Mouse (Mus musculus) forebrain, embryonic 15.5 days (tissue): ENCODE measurements at regions not wholly inside any gene's neighbourhood (a gene's known extent, or its start where the extent isn't known, plus 50 kb on each side); places are given as distances from the start of the nearest gene placed in this dataset.
"Not testable (repeated sequence)": the region's sequence is repeated elsewhere in the genome, so short reads cannot be mapped to it uniquely, and the experiment has no call there.

Source experiments
- ATAC-seq: fragments of 200-750 bp; cut with Nextera tagmentation; replicated peaks from 2 replicates; pipeline ENCODE4 v1.8.0; 2017; ENCODE audit warnings: mild to moderate bottlenecking, moderate TSS enrichment, moderate library complexity
- H3K27ac ChIP-seq: fragments of 300-500 bp; sonication (generic); replicated peaks from 2 replicates; pipeline ENCODE4 v1.5.1; 2015; ENCODE audit warnings: mild to moderate bottlenecking, inconsistent platforms
- H3K27me3 ChIP-seq: fragments of 300-500 bp; sonication (generic); 2 replicates; pipeline ENCODE4 v1.6.1; 2015; ENCODE audit warnings: inconsistent platforms
- H3K36me3 ChIP-seq: fragments of 300-500 bp; sonication (generic); 2 replicates; pipeline ENCODE4 v1.6.1; 2015; ENCODE audit warnings: mild to moderate bottlenecking, inconsistent platforms
- H3K4me1 ChIP-seq: fragments of 300-500 bp; sonication (generic); 2 replicates; pipeline ENCODE4 v1.6.1; 2015; ENCODE audit warnings: inconsistent platforms
- H3K4me2 ChIP-seq: fragments of 300-500 bp; sonication (generic); replicated peaks from 2 replicates; pipeline ENCODE4 v1.6.1; 2015; ENCODE audit warnings: mild to moderate bottlenecking, inconsistent platforms
- H3K4me3 ChIP-seq: fragments of 300-500 bp; sonication (generic); 2 replicates; pipeline ENCODE4 v1.5.1; 2015; ENCODE audit warnings: mild to moderate bottlenecking, inconsistent platforms
- H3K9ac ChIP-seq: fragments of 300-500 bp; sonication (generic); replicated peaks from 2 replicates; pipeline ENCODE4 v1.6.1; 2015; ENCODE audit warnings: mild to moderate bottlenecking, inconsistent platforms
- H3K9me3 ChIP-seq: fragments of 300-500 bp; sonication (generic); 2 replicates; pipeline ENCODE4 v1.6.1; 2016; ENCODE audit warnings: inconsistent platforms
- WGBS: fragments of 180-500 bp; shearing (Covaris S2); methylation state at CpG from one replicate; pipeline ENCODE4 v1.1.7; 2015; ENCODE audit warnings: mixed read lengths; 5-methylcytosine and 5-hydroxymethylcytosine counted together

DNA sequence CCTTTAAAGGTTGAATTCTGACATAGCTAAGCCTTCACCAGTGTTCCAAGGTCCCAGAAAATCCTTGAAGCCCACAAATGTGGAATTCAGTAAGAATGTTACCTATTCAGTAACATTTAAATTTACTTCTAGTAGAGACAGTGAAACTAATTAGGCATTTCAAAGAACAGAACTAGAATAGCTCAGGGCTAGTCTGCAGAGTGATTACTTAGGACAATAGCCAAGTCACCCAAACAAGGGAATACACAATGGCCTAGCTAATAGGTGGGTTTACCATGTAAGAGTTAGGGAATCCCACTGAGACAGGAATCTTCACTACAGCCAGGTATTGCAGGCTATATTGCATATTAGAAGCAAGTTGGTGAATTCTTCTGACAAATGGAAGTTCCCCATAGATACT, 561.6 kb upstream of the Igfbp3 start:
- not testable (repeated sequence) for H3K4me3 ChIP-seq, ATAC-seq, H3K4me2 ChIP-seq, H3K36me3 ChIP-seq, H3K9ac ChIP-seq, H3K9me3 ChIP-seq, H3K4me1 ChIP-seq, H3K27ac ChIP-seq, H3K27me3 ChIP-seq

DNA sequence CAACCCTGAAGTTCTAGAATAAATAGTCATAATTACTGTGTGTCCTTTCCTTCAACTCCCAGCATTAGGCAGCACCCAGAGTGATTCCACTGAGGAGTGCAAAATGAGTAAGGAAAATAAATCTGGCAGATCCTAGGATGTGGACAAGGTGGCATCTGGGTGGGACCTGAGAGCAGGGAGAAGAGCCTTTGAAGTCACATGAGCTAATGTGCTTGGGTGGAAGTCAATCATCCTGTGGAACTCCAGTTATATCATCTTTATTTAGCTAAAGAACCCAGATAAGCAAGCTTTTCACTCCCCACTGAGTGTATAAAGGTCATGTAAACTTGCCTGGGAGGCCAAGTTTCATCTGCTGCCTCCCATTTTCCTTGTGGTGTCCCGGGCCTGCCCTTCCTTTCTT, 551.6 kb upstream of the Igfbp3 start:
- no peaks in the 10 kb centered on the region for H3K27me3 ChIP-seq
- no peak overlapping the region for H3K27ac ChIP-seq
- no peak overlapping the region for H3K4me2 ChIP-seq
- no peak overlapping the region for H3K4me3 ChIP-seq
- WGBS, result 85% methylated on average over 1 of the region's 1 CpGs
- no peaks in the 10 kb centered on the region for H3K36me3 ChIP-seq
- no peak overlapping the region for H3K9ac ChIP-seq
- H3K9me3 ChIP-seq, result no peaks in the 10 kb centered on the region
- ATAC-seq, result no peak
- no peaks in the 10 kb centered on the region for H3K4me1 ChIP-seq

DNA sequence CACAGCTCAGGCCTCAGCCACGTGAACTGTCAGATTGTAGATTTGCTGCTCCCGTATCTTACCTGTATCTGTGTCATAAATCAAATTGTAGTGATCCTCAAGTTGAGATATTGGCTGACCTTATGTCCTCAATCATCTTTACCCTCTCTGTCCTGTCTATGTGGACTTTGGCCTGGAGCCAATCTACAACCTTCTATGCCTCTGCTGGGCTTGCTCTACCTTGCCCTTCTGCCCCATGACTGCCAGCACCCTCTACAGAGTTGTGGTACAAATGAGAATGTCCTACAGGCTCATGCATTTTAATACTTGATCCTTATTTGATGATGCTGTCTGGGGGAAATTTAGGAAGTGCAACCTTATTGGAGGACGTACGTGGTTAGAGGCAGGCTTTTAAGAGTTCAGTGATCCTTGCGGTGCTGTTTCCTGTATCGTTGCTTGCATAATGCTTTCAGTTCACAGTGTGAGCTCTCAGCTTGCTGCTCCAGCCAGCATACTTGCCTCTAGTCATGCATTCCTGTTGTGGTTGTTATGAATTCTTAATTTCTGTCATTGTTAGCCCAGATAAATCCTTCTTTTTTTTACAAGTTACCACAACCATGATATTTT, 545.2 kb upstream of the Igfbp3 start:
- Histone ChIP-seq H3K4me1 (no peaks in the 10 kb centered on the region), H3K27me3 (no peaks in the 10 kb centered on the region), H3K9ac (no peak overlapping the region), H3K9me3 (no peaks in the 10 kb centered on the region), H3K4me2 (no peak overlapping the region), H3K27ac (no peak overlapping the region), H3K36me3 (no peaks in the 10 kb centered on the region), H3K4me3 (no peak overlapping the region)
- WGBS, result 88% methylated on average over 6 of the region's 6 CpGs
- ATAC-seq, result no peak
